ENCODE assay signal across 13 mouse cellular contexts in the genomic region with DNA sequence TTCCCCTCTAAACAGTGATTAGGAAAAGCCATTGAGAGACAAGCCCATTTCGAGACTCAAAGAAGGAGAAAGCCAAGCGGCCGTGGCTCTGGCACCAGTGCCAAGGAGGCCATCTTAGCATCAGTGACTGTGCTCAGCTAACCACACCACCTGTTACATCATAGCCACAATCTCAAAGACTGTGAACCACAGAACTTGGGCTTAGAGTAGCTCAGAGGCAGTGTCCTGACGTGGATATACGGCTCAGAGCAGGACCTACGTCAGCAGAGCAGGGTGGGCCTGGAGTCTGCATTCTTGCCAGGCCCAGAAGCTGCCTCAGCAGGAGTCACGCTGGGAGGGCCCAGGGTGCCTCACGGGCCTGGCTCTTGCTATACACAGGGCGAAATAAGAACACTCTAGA. TPM values are rescaled to one million over a fixed set of nuclear protein-coding genes. Genes with fewer than 3 reads are reported as not detected.
DNase-seq lines count a peak whose midpoint lies in the region; ATAC-seq and TF ChIP-seq lines count a peak whose summit lies in the region.
"Had no signal": no experiment of that assay in that cellular context is flagged by ENCODE, and none has a peak within 500 bp of the region (broad histone marks: within the 10 kb centered on the region; RNA-seq: fewer than 3 reads in every experiment).

No protein-coding gene starts in this region.

- TF ChIP-seq POLR2A in myocyte (IDR thresholded peaks at IDR 0.05; ENCODE audit: insufficient read length, low read depth) = peak; percentile 25

- ATAC-seq in liver, embryonic 13.5 days (ENCODE audit: low read depth) = 0 out of 2 replicates have a peak, but pooled peaks have one; percentile 47
- no peak for ATAC-seq in liver, embryonic 12.5 days
- no peak for ATAC-seq in CD4-positive, CD25-positive, alpha-beta regulatory T cell, adult 4 months

- H3K27ac ChIP-seq in liver, embryonic 13.5 days = no peak overlapping the region
- H3K27ac ChIP-seq in liver, embryonic 12.5 days = no peak overlapping the region
- H3K27ac ChIP-seq: hindbrain, embryonic 15.5 days; limb, embryonic 12.5 days; midbrain, embryonic 12.5 days had no signal

- H3K4me1 ChIP-seq in liver, embryonic 13.5 days (replicated peaks) = no peaks in the 10 kb centered on the region
- H3K4me1 ChIP-seq in liver, embryonic 12.5 days = no peaks in the 10 kb centered on the region
- H3K4me1 ChIP-seq: hindbrain, embryonic 15.5 days; midbrain, embryonic 12.5 days had no signal

- no peak for DNase-seq in liver, embryonic 13.5 days
- DNase-seq in 3T3-L1 (ENCODE audit: low read depth, low spot score) = peak; percentile 70
- DNase-seq in NIH3T3 (ENCODE audit: low read depth) = peak; percentile 63
- no peak for DNase-seq in frontal cortex, postnatal 14 days (ENCODE audit: low spot score in 2 of 2)
- DNase-seq: heart, adult 11 months; right cerebral cortex, adult 18-20 months had no signal

- no peaks in the 10 kb centered on the region for H3K27me3 ChIP-seq in liver, embryonic 13.5 days
- H3K27me3 ChIP-seq in liver, embryonic 12.5 days (replicated peaks) = 0 out of 2 replicates have a peak, but pooled peaks cover 3% of the 10 kb centered on the region
- no peaks in the 10 kb centered on the region for H3K27me3 ChIP-seq in myocyte (ENCODE audit: control insufficient read depth, insufficient read depth, insufficient read length)
- H3K27me3 ChIP-seq: embryonic facial prominence, embryonic 15.5 days; hindbrain, embryonic 15.5 days; limb, embryonic 12.5 days; midbrain, embryonic 12.5 days had no signal

- H3K79me2 ChIP-seq in myocyte (ENCODE audit: control insufficient read depth, insufficient read depth) = no peaks in the 10 kb centered on the region

- no peak overlapping the region for H3K4me3 ChIP-seq in liver, embryonic 13.5 days (replicated peaks)
- no peak overlapping the region for H3K4me3 ChIP-seq in liver, embryonic 12.5 days
- H3K4me3 ChIP-seq in myocyte = no peak overlapping the region
- H3K4me3 ChIP-seq: embryonic facial prominence, embryonic 15.5 days; hindbrain, embryonic 15.5 days; limb, embryonic 12.5 days; midbrain, embryonic 12.5 days had no signal

- H3K36me3 ChIP-seq in liver, embryonic 13.5 days = no peaks in the 10 kb centered on the region
- H3K36me3 ChIP-seq in liver, embryonic 12.5 days = no peaks in the 10 kb centered on the region
- no peaks in the 10 kb centered on the region for H3K36me3 ChIP-seq in myocyte (ENCODE audit: control insufficient read depth, insufficient read depth)
- H3K36me3 ChIP-seq: embryonic facial prominence, embryonic 15.5 days; hindbrain, embryonic 15.5 days; limb, embryonic 12.5 days; midbrain, embryonic 12.5 days had no signal

- H3K9me3 ChIP-seq in liver, embryonic 13.5 days (replicated peaks) = no peaks in the 10 kb centered on the region
- H3K9me3 ChIP-seq in liver, embryonic 12.5 days (replicated peaks) = no peaks in the 10 kb centered on the region
- H3K9me3 ChIP-seq: embryonic facial prominence, embryonic 15.5 days; hindbrain, embryonic 15.5 days; limb, embryonic 12.5 days; midbrain, embryonic 12.5 days had no signal

- 50% methylated on average over 9 of the region's 9 CpGs for WGBS in liver, embryonic 13.5 days (ENCODE audit: insufficient replicate concordance)
- WGBS in liver, embryonic 12.5 days (ENCODE audit: insufficient replicate concordance) = 63% methylated on average over 9 of the region's 9 CpGs

- no peak overlapping the region for H3K9ac ChIP-seq in liver, embryonic 13.5 days
- H3K9ac ChIP-seq in liver, embryonic 12.5 days = no peak overlapping the region
- H3K9ac ChIP-seq: embryonic facial prominence, embryonic 15.5 days; hindbrain, embryonic 15.5 days; limb, embryonic 12.5 days; midbrain, embryonic 12.5 days had no signal

- no peak overlapping the region for H3ac ChIP-seq in myocyte (ENCODE audit: control insufficient read depth, insufficient read length)

- H3K4me2 ChIP-seq in liver, embryonic 13.5 days = no peak overlapping the region
- H3K4me2 ChIP-seq in liver, embryonic 12.5 days = no peak overlapping the region
- H3K4me2 ChIP-seq in myocyte (ENCODE audit: low read depth) = peak overlapping the region; percentile 66
- H3K4me2 ChIP-seq: embryonic facial prominence, embryonic 15.5 days; hindbrain, embryonic 15.5 days; limb, embryonic 12.5 days; midbrain, embryonic 12.5 days had no signal

TF ChIP-seq in myocyte, 11 proteins besides CTCF, POLR2A, EP300 and RAD21:
- peak; percentile 6 for TF ChIP-seq TCF12 (IDR thresholded peaks at IDR 0.05; ENCODE audit: insufficient read depth, poor library complexity, severe bottlenecking)
- TF ChIP-seq SRF (IDR thresholded peaks at IDR 0.05; ENCODE audit: control insufficient read depth, insufficient read length, low read depth) = peak; percentile 53
- peak in 2 of 3 experiments; percentile 76 to 87 for TF ChIP-seq MYOD1 (IDR thresholded peaks at IDR 0.05; ENCODE audit: control insufficient read depth in 1 of 3, insufficient read length in 2 of 3, low read depth in 2 of 3)
- TF ChIP-seq MYOG (IDR thresholded peaks at IDR 0.05; ENCODE audit: control insufficient read depth in 1 of 3, insufficient read depth in 1 of 3, insufficient read length in 2 of 3, low read depth in 2 of 3) = peak; percentile 23 to 75 (median 43)
- TF ChIP-seq POLR2AphosphoS2 (IDR thresholded peaks at IDR 0.05; ENCODE audit: insufficient read length, low read depth) = no peak
- 0 out of 2 replicates have a peak, but pooled peaks have one; percentile 49 for TF ChIP-seq CEBPB (IDR thresholded peaks at IDR 0.05; ENCODE audit: insufficient read depth, poor library complexity, severe bottlenecking)
- no peak for TF ChIP-seq TCF3 (IDR thresholded peaks at IDR 0.05; ENCODE audit: insufficient read length, low read depth)
TF ChIP-seq in myocyte: peak in this region for 5.

RNA-seq across cellular contexts. Expression of a gene that starts 44.8 kb away (rescaled TPM):
- polyA plus RNA-seq in liver, embryonic 13.5 days (2015; fragmentation: Nextera tagmentation; extraction: Ambion mirVana) = 11.4 and 11.8 TPM in 2 replicates
- polyA plus RNA-seq in liver, embryonic 12.5 days (2016; fragmentation: Nextera tagmentation; extraction: Ambion mirVana) = 19.4 and 21.3 TPM in 2 replicates
- polyA plus RNA-seq in myocyte (2012; fragmentation: generic; extraction: Trizol) = 22.1 TPM
- 1 to 10 TPM; 1.5 to 4.1 TPM for polyA plus RNA-seq in CD4-positive, CD25-positive, alpha-beta regulatory T cell, adult 4 months (2017; shearing (Covaris generic))

RNA-seq across cellular contexts. Expression of a gene that starts 46.1 kb away (rescaled TPM):
- polyA plus RNA-seq in liver, embryonic 13.5 days (2015; fragmentation: Nextera tagmentation; extraction: Ambion mirVana) = 0.23 and 0.28 TPM in 2 replicates
- polyA plus RNA-seq in liver, embryonic 12.5 days (2016; fragmentation: Nextera tagmentation; extraction: Ambion mirVana) = 0.33 and 0.49 TPM in 2 replicates
- 0.97 TPM for polyA plus RNA-seq in myocyte (2012; fragmentation: generic; extraction: Trizol)
- polyA plus RNA-seq in CD4-positive, CD25-positive, alpha-beta regulatory T cell, adult 4 months (2017; shearing (Covaris generic)) = not detected

Comparison
In these comparisons a context has a peak if more than half of its experiments do, and no peak if none do; other contexts are left out.
1. DNase-seq: peak in 3T3-L1 (single experiment) and NIH3T3 (single experiment); none in liver, embryonic 13.5 days (single experiment) and frontal cortex, postnatal 14 days (0 of 2).